Mouse (Mus musculus): Measurements from ENCODE around the gene Fgf18. TPM values are rescaled to one million over a fixed set of nuclear protein-coding genes. Genes with fewer than 3 reads are reported as not detected.

Gene Fgf18
- polyA plus RNA-seq, 1 experiment from 2014 or later, result 0.76 TPM

DNA sequence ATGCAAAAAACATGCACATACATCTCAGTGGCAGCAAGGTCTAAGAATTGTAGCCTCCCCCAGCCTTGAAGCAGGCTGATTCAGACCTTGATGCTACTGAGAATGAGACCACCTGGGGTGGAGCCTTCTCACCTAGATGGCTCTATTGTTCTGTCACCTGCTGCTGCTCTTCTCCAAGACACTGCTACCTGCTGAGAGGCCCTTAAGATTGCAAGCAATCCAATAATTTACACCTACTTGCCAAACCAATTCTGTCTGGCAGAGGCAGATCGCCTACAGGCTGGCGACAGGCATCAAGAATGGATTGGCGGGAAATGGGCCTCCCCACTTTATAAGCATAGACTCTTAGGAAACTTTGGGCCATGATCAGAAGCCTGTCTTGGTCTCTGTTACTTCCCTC is 39.7 kb downstream of the Fgf18 start:
- Histone ChIP-seq H3K9ac (ENCODE audit: low read depth, low read length) (no peak overlapping the region), H3K27me3 (ENCODE audit: insufficient read depth, low read length) (no peaks in the 10 kb centered on the region), H3K36me3 (ENCODE audit: insufficient read depth, low read length) (no peaks in the 10 kb centered on the region), H3K4me2 (ENCODE audit: low read length) (no peak overlapping the region), H3K27ac (no peak overlapping the region), H3K4me3 (replicated peaks; ENCODE audit: low read depth, low read length) (no peak overlapping the region), H3K9me3 (replicated peaks; ENCODE audit: low read length) (no peaks in the 10 kb centered on the region), H3K4me1 (replicated peaks; ENCODE audit: insufficient read depth, low read length) (no peaks in the 10 kb centered on the region)
- WGBS, result 52% methylated on average over 3 of the region's 3 CpGs
- no peak for TF ChIP-seq CTCF (IDR thresholded peaks at IDR 0.05; ENCODE audit: low read depth)
- DNase-seq (ENCODE audit: low spot score) (no peak), ATAC-seq (replicated peaks; ENCODE audit: low FRiP score, low read depth) (no peak)

DNA sequence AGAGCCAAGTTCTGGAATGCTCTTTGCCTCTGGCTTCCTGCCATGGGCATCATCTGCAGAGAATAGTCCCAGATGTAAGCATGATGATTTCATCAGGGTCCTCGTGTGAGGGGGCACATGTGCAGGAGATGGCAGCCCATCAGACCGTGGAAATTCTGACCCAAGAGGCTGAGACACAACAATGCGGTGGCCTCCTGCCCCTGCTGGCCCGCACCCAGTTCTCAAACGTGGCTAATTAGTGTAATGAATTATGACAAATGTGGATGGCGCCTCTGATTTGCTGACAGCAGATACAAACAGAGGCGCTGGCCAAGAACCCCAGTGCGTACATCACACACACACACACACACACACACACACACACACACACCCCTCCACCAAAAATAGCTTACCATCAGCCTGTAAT is 42.3 kb downstream of the Fgf18 start:
- no peak overlapping the region for H3K4me3 ChIP-seq (replicated peaks; ENCODE audit: low read depth, low read length)
- ATAC-seq (replicated peaks; ENCODE audit: low FRiP score, low read depth) (no peak), DNase-seq (ENCODE audit: low spot score) (no peak)
- no peak overlapping the region for H3K4me2 ChIP-seq (ENCODE audit: low read length)
- H3K9me3 ChIP-seq (replicated peaks; ENCODE audit: low read length), result no peaks in the 10 kb centered on the region
- 0 out of 2 replicates have a peak, but pooled peaks cover 2% of the 10 kb centered on the region for H3K4me1 ChIP-seq (replicated peaks; ENCODE audit: insufficient read depth, low read length)
- no peaks in the 10 kb centered on the region for H3K36me3 ChIP-seq (ENCODE audit: insufficient read depth, low read length)
- no peak overlapping the region for H3K9ac ChIP-seq (ENCODE audit: low read depth, low read length)
- WGBS, result 59% methylated on average over 8 of the region's 8 CpGs
- no peak overlapping the region for H3K27ac ChIP-seq
- H3K27me3 ChIP-seq (ENCODE audit: insufficient read depth, low read length), result no peaks in the 10 kb centered on the region
- TF ChIP-seq CTCF (IDR thresholded peaks at IDR 0.05; ENCODE audit: low read depth), result no peak

DNA sequence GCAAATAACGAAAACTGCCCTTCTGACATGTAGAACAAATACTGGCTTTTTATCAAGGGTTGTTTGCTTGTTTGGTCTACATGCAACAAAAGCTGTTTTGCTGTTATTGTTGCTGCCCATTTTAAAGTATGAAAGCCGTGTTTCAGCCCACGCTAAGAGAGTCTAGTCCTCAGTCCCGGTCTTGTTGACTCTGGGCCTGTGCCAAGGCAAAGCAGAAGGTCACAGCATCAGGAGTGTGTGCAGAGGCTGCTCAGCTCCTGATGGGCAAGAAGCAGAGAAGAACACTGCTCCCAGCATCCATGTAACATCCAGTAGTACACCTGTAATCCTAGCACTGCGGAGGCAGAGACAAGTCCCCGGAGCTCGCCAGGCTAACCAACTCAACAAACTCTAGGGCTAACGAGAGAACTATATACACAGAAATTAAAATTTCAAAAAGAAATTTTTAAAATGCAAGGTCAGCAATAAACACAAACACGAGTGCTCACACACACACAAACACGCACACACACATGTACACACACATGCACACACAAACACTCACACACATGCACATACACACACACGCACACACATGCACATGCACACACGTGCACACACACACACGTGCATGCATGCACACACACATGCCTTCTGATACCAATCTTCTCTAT is 43.8 kb downstream of the Fgf18 start:
- H3K4me1 ChIP-seq (replicated peaks; ENCODE audit: insufficient read depth, low read length), result 0 out of 2 replicates have a peak, but pooled peaks cover 2% of the 10 kb centered on the region
- H3K27me3 ChIP-seq (ENCODE audit: insufficient read depth, low read length), result no peaks in the 10 kb centered on the region
- no peak overlapping the region for H3K4me2 ChIP-seq (ENCODE audit: low read length)
- H3K9me3 ChIP-seq (replicated peaks; ENCODE audit: low read length), result no peaks in the 10 kb centered on the region
- no peaks in the 10 kb centered on the region for H3K36me3 ChIP-seq (ENCODE audit: insufficient read depth, low read length)
- TF ChIP-seq CTCF (IDR thresholded peaks at IDR 0.05; ENCODE audit: low read depth), result no peak
- WGBS, result 78% methylated on average over 13 of the region's 13 CpGs
- no peak overlapping the region for H3K27ac ChIP-seq
- DNase-seq (ENCODE audit: low spot score) (no peak), ATAC-seq (replicated peaks; ENCODE audit: low FRiP score, low read depth) (no peak)
- no peak overlapping the region for H3K9ac ChIP-seq (ENCODE audit: low read depth, low read length)
- H3K4me3 ChIP-seq (replicated peaks; ENCODE audit: low read depth, low read length), result no peak overlapping the region

DNA sequence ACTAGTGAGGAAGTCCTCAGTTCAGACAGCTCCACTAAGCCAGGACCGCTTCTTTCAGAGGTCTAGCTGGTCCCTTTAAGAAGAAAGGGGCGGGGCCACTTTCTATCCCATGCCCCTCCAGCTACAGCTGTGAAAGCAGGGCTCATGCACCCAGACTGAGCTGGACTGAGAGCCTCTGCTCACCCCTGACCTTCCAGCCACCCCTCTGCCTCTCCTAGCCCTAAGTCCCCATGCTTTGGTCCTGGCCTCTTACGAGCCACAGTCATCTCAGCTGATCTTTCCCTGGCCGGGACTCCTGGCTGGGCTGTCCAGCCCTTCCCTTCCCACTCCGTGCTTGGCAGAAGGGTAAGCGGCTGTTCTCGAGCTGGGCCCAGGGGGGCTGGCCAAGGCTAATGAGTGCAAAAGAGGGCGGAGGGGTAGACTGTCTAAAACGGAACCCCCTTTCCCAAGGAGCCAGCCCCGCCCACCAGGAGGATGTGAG is 47.1 kb downstream of the Fgf18 start:
- 0 out of 2 replicates have a peak, but pooled peaks cover 2% of the 10 kb centered on the region for H3K4me1 ChIP-seq (replicated peaks; ENCODE audit: insufficient read depth, low read length)
- no peaks in the 10 kb centered on the region for H3K27me3 ChIP-seq (ENCODE audit: insufficient read depth, low read length)
- no peak overlapping the region for H3K9ac ChIP-seq (ENCODE audit: low read depth, low read length)
- 19% methylated on average over 10 of the region's 10 CpGs for WGBS
- no peaks in the 10 kb centered on the region for H3K9me3 ChIP-seq (replicated peaks; ENCODE audit: low read length)
- no peak overlapping the region for H3K27ac ChIP-seq
- ATAC-seq (replicated peaks; ENCODE audit: low FRiP score, low read depth) (0 out of 2 replicates have a peak, but pooled peaks have one; percentile 33), DNase-seq (ENCODE audit: low spot score) (no peak)
- H3K4me3 ChIP-seq (replicated peaks; ENCODE audit: low read depth, low read length), result no peak overlapping the region
- H3K4me2 ChIP-seq (ENCODE audit: low read length), result peak overlapping the region; percentile 45
- TF ChIP-seq CTCF (IDR thresholded peaks at IDR 0.05; ENCODE audit: low read depth), result no peak
- no peaks in the 10 kb centered on the region for H3K36me3 ChIP-seq (ENCODE audit: insufficient read depth, low read length)

DNA sequence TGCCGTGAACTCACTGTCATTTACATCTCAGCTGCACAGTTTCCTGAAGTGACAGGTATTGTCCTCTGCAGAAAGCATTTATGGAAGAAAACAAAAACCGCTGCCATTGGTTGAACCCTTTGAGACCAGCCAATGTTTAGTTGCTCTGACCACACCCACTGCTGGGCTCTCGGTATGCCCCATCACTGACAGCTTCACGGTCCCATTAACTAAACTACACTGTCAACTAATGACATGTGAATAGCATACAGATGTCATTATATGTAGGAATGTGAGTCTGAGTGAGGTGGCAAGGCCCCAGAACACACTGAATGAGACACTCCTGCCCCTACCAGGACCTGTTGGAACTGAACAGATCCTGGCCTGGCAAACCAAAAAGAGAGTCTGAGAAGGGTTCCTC is 47.8 kb downstream of the Fgf18 start:
- TF ChIP-seq CTCF (IDR thresholded peaks at IDR 0.05; ENCODE audit: low read depth), result no peak
- no peak for ATAC-seq (replicated peaks; ENCODE audit: low FRiP score, low read depth)
- no peaks in the 10 kb centered on the region for H3K27me3 ChIP-seq (ENCODE audit: insufficient read depth, low read length)
- WGBS, result 70% methylated on average over 4 of the region's 4 CpGs
- H3K4me2 ChIP-seq (ENCODE audit: low read length), result no peak overlapping the region
- H3K9me3 ChIP-seq (replicated peaks; ENCODE audit: low read length), result no peaks in the 10 kb centered on the region
- no peak for DNase-seq (ENCODE audit: low spot score)
- 0 out of 2 replicates have a peak, but pooled peaks cover 2% of the 10 kb centered on the region for H3K4me1 ChIP-seq (replicated peaks; ENCODE audit: insufficient read depth, low read length)
- no peaks in the 10 kb centered on the region for H3K36me3 ChIP-seq (ENCODE audit: insufficient read depth, low read length)
- no peak overlapping the region for H3K9ac ChIP-seq (ENCODE audit: low read depth, low read length)
- H3K27ac ChIP-seq, result no peak overlapping the region
- H3K4me3 ChIP-seq (replicated peaks; ENCODE audit: low read depth, low read length), result no peak overlapping the region

DNA sequence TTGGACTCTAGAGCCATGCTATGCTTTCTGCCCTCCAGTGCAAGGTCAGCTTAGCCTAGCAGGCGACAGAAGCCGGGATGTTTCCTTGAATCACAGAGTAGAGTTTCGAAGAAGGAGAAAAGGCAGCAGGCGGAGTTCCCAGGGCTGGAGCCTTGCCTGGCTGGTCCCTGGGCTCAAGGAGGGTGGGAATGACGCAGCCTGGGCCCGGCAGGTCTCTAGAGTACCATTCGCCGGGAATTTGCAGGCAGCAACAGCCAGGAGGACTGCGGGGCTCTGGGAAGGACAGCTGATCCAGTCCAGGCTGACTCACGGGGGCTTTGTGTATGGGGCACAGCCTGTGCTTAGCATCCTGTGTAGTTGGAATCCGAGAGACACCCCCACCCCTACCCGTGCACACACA is 48.8 kb downstream of the Fgf18 start:
- Histone ChIP-seq H3K27me3 (ENCODE audit: insufficient read depth, low read length) (no peaks in the 10 kb centered on the region), H3K4me2 (ENCODE audit: low read length) (no peak overlapping the region), H3K36me3 (ENCODE audit: insufficient read depth, low read length) (no peaks in the 10 kb centered on the region), H3K4me1 (replicated peaks; ENCODE audit: insufficient read depth, low read length) (0 out of 2 replicates have a peak, but pooled peaks cover 2% of the 10 kb centered on the region), H3K9ac (ENCODE audit: low read depth, low read length) (no peak overlapping the region), H3K27ac (no peak overlapping the region), H3K4me3 (replicated peaks; ENCODE audit: low read depth, low read length) (no peak overlapping the region), H3K9me3 (replicated peaks; ENCODE audit: low read length) (no peaks in the 10 kb centered on the region)
- DNase-seq (ENCODE audit: low spot score), result no peak
- ATAC-seq (replicated peaks; ENCODE audit: low FRiP score, low read depth), result no peak
- 75% methylated on average over 12 of the region's 12 CpGs for WGBS
- no peak for TF ChIP-seq CTCF (IDR thresholded peaks at IDR 0.05; ENCODE audit: low read depth)
